Mouse (Mus musculus) heart, embryonic 16.5 days (tissue): ENCODE measurements around the gene Nectin2. TPM values are rescaled to one million over a fixed set of nuclear protein-coding genes. Genes with fewer than 3 reads are reported as not detected.

ENCODE experiments used
- ATAC-seq: fragments of 200-750 bp; cut with Nextera tagmentation; replicated peaks from 2 replicates; pipeline ENCODE4 v1.8.0; 2017; ENCODE audit warnings: moderate number of reproducible peaks; ENCODE audit not compliant: insufficient read depth, low FRiP score; ENCODE audit errors: extremely low read depth
- H3K27ac ChIP-seq: fragments of 300-500 bp; sonication (generic); 2 replicates; pipeline ENCODE4 v1.5.1; 2014; ENCODE audit warnings: mild to moderate bottlenecking, low read length, control low read depth, moderate library complexity
- H3K27me3 ChIP-seq: fragments of 300-500 bp; sonication (generic); 2 replicates; pipeline ENCODE4 v1.6.1; 2014; ENCODE audit warnings: low read length, mixed read lengths; ENCODE audit not compliant: control insufficient read depth, insufficient read depth
- H3K36me3 ChIP-seq: fragments of 300-500 bp; sonication (generic); 2 replicates; pipeline ENCODE4 v1.6.1; 2014; ENCODE audit not compliant: control insufficient read depth, insufficient read depth
- H3K4me1 ChIP-seq: fragments of 300-500 bp; sonication (generic); 2 replicates; pipeline ENCODE4 v1.6.1; 2014; ENCODE audit warnings: low read length, mixed read lengths; ENCODE audit not compliant: control insufficient read depth, insufficient read depth
- H3K4me2 ChIP-seq: fragments of 300-500 bp; sonication (generic); 2 replicates; pipeline ENCODE4 v1.6.1; 2014; ENCODE audit warnings: low read depth, mild to moderate bottlenecking, control low read depth, low read length
- H3K4me3 ChIP-seq: fragments of 300-500 bp; sonication (generic); 2 replicates; pipeline ENCODE4 v1.5.1; 2014; ENCODE audit warnings: mild to moderate bottlenecking, control low read depth, low read length
- H3K9ac ChIP-seq: fragments of 300-500 bp; sonication (generic); 2 replicates; pipeline ENCODE4 v1.6.1; 2014; ENCODE audit warnings: low read length, control low read depth
- H3K9me3 ChIP-seq: fragments of 300-500 bp; sonication (generic); replicated peaks from 2 replicates; pipeline ENCODE4 v1.6.1; 2016; ENCODE audit warnings: low read length; ENCODE audit not compliant: control insufficient read depth
- WGBS: fragments of 180-500 bp; shearing (Covaris S2); extraction: QIAGEN DNeasy Blood & Tissue Kit; methylation state at CpG from one replicate; pipeline ENCODE4 v1.1.7; 2014; 5-methylcytosine and 5-hydroxymethylcytosine counted together
- polyA plus RNA-seq: library from polyadenylated mRNA; unstranded; fragments of >200 nt; fragmentation: Nextera tagmentation; extraction: Ambion mirVana; gene quantifications from 2 replicates; pipeline ENCODE4 v1.2.1, GENCODE M21; 2015

The Nectin2 gene
- polyA plus RNA-seq, 1 experiment from 2014 or later, result 63.5 TPM

DNA sequence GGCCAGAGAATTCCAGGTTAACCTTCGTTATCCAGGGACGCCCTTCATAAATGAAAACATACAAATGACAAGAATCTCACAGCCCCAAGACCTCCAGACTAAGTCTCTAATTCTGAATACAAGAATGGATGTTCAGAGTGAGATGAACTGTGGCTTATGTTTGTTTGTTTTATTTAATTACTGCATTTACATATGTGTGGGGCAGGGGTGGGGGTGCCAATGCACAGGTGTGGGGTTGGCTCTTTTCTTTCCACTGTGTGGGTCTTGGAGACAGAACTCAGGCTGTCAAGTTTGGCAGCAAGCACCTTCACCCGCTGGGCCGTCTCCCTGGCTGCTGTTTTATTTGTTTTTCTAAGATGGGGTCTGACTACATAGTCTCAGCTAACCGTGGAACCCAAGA, 7.8 kb downstream of the Nectin2 start:
- H3K4me3 ChIP-seq, result no peak overlapping the region
- H3K27ac ChIP-seq, result no peak overlapping the region
- H3K4me1 ChIP-seq, result peaks cover 41% of the 10 kb centered on the region
- H3K4me2 ChIP-seq, result no peak overlapping the region
- H3K9ac ChIP-seq, result no peak overlapping the region
- 52% methylated on average over 5 of the region's 5 CpGs for WGBS
- H3K27me3 ChIP-seq, result no peaks in the 10 kb centered on the region
- H3K36me3 ChIP-seq, result peaks cover 14% of the 10 kb centered on the region
- no peaks in the 10 kb centered on the region for H3K9me3 ChIP-seq
- ATAC-seq, result no peak

DNA sequence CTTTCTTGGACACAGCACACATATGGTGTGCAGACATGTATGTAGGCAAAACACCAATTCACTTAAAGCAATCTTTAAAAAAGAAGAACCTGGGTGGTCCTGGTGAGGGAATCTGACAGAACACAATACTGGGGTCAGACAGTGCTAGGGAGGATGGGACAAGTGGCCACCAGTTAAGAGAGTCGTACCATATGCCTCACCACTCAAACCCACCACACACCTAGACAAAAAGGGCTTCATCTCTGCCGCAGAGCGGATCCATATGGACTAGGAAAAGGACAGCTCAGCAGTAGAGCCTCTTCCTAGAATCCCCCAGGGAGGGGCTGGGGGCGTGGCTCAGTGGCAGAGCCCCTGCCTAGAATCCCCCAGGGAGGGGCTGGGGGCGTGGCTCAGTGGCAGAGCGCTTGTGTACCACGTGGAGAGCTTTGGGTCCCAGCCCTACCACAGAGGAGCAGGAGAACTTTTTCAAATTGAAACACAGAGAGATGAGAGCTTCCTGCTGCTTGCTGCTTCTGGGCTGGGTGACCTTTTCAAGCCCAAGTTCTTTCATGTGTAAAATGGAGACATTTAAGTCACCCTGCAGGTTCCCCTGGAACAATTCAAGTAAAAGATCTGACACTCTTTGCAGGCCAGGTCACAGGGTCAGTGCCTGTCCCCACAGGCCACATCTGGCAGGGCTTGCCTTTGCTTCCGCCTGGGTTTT, 8.8 kb downstream of the Nectin2 start:
- Histone ChIP-seq H3K36me3 (peaks cover 20% of the 10 kb centered on the region), H3K9me3 (no peaks in the 10 kb centered on the region), H3K9ac (no peak overlapping the region), H3K4me3 (no peak overlapping the region), H3K4me2 (no peak overlapping the region), H3K27ac (peak overlapping the region; percentile 38), H3K27me3 (no peaks in the 10 kb centered on the region), H3K4me1 (peaks cover 31% of the 10 kb centered on the region)
- ATAC-seq, result no peak
- WGBS, result 34% methylated on average over 8 of the region's 8 CpGs

DNA sequence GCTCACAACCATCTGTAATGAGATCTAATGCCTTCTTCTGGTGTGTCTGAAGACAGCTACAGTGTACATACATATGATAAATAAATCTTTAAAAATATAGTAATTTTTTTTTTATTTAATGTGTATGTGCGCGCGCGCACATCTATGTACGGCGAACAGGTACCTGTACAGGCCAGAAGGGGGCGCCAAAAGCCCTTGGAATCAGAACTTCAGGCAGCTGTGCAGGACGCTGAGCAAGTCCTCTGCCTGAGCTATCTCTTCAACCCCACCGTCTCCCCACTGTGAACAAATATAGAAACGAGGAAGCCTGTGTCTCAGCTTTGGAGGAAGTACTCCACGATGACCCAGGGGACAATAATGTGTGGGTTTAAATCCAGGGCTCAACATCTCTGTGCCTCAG, 10.0 kb downstream of the Nectin2 start:
- Histone ChIP-seq H3K36me3 (peaks cover 24% of the 10 kb centered on the region), H3K4me2 (no peak overlapping the region), H3K27me3 (no peaks in the 10 kb centered on the region), H3K9ac (no peak overlapping the region), H3K27ac (no peak overlapping the region), H3K4me3 (no peak overlapping the region), H3K9me3 (no peaks in the 10 kb centered on the region), H3K4me1 (peaks cover 23% of the 10 kb centered on the region)
- 78% methylated on average over 11 of the region's 11 CpGs for WGBS
- ATAC-seq, result no peak

DNA sequence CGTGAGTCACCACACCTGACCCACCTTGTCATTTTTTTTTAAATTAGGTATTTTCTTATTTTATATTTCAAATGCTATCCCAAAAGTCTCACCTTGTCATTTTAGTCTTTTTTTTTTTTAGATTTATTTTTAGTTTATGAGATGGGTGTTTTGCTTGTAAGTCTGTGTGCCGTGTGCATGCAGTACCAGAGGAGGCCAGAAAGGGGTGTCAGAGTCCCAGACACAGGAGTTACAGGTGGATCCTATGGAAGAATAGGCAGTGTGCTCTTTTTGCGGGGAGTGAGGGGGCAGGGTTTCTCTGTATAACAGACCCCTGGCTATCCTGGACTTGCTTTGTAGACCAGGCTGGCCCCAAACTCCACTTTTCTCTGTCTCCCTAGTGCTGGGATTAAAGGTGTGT, 11.5 kb downstream of the Nectin2 start:
- H3K4me3 ChIP-seq, result no peak overlapping the region
- H3K9me3 ChIP-seq, result no peaks in the 10 kb centered on the region
- WGBS, result 91% methylated on average over 3 of the region's 3 CpGs
- H3K9ac ChIP-seq, result no peak overlapping the region
- H3K4me1 ChIP-seq, result peaks cover 11% of the 10 kb centered on the region
- no peaks in the 10 kb centered on the region for H3K27me3 ChIP-seq
- no peak overlapping the region for H3K4me2 ChIP-seq
- peaks cover 27% of the 10 kb centered on the region for H3K36me3 ChIP-seq
- no peak for ATAC-seq
- no peak overlapping the region for H3K27ac ChIP-seq

DNA sequence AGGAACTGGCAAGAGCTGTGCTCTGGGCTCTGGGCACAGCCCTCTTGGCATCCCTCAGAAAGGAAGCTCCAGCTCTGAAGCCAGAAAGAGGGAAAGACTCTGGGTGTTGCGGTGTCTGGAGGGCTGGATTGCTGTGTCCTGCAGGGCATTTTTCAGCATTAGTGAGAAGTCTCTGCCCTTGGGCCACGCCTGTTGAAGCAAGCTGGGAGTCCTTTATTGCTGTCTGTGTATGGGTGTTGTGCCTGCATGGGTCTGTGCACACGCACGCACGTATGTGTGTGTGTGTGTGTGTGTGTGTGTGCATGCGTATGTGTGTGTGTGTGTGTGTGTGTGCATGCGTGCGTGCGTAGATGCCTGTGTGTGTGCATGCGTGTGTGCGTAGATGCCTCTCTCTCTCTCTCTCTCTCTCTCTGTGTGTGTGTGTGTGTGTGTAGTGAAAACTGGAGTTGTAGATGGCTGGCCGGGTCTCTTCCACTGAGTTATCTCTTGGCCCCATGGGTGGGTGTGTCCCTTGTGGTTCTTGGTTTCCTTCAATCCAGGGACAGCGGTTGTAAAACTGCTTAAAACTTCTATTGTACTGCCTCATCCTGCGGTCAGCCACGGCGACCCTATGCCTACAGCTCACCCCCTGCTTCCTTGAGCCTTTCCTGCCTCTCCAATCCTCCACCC, 13.8 kb downstream of the Nectin2 start:
- H3K9ac ChIP-seq, result no peak overlapping the region
- H3K9me3 ChIP-seq, result no peaks in the 10 kb centered on the region
- H3K4me3 ChIP-seq, result no peak overlapping the region
- WGBS, result 83% methylated on average over 16 of the region's 16 CpGs
- no peak for ATAC-seq
- no peak overlapping the region for H3K27ac ChIP-seq
- peaks cover 36% of the 10 kb centered on the region for H3K36me3 ChIP-seq
- H3K4me2 ChIP-seq, result no peak overlapping the region
- H3K27me3 ChIP-seq, result no peaks in the 10 kb centered on the region
- peaks cover 5% of the 10 kb centered on the region for H3K4me1 ChIP-seq

DNA sequence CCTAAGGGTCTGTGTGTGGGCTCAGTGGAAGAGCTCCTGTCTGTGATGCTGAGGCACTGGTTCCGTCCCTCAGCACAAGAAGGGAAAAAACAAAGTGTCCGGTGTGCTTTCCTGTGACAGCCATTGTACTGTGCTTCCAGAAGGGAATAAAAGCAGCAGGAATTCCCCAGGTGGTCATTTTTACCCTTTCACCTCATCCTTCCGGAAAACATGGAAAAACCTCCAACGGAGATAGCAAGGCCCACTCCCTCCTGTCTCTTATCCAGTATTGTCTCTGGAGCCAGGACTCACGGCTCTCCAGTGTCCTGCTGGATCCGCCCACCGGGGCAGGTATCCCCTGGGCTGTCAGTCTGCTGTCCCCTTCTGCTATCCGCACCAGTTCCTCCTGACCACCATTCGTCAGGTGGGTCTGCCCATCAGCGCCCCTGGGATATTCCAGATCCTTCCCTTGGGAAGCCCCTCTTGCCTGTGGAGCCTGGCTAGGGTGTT, 16.1 kb downstream of the Nectin2 start:
- Histone ChIP-seq H3K9me3 (no peaks in the 10 kb centered on the region), H3K27me3 (no peaks in the 10 kb centered on the region), H3K36me3 (peaks cover 51% of the 10 kb centered on the region), H3K4me3 (no peak overlapping the region), H3K27ac (no peak overlapping the region), H3K4me2 (no peak overlapping the region), H3K4me1 (no peaks in the 10 kb centered on the region), H3K9ac (no peak overlapping the region)
- ATAC-seq, result no peak
- 69% methylated on average over 10 of the region's 10 CpGs for WGBS

DNA sequence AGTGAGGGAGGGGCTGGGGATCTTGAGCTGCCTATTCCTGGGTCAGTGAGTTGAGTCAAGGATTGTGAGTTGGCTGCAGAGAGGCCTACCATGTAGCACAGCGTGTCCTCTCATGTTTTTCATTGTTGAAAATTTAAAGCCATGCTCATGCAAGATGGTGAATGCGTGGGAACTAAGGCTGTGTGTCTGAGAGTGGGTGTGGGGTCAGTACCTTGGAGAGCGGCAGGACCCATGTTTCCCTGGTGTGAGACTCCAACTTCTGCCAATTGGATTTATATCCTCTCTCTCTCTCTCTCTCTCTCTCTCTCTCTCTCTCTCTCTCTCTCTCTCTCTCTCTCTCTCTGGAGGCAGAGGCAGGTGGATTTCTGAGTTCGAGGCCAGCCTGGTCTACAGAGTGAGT, 23.7 kb downstream of the Nectin2 start:
- Histone ChIP-seq H3K4me3 (no peak overlapping the region), H3K9me3 (no peaks in the 10 kb centered on the region; the same call in 1 of the 2 replicates), H3K4me1 (no peaks in the 10 kb centered on the region), H3K36me3 (peaks cover 60% of the 10 kb centered on the region), H3K4me2 (no peak overlapping the region), H3K27ac (no peak overlapping the region), H3K9ac (no peak overlapping the region), H3K27me3 (no peaks in the 10 kb centered on the region)
- ATAC-seq, result no peak
- 90% methylated on average over 4 of the region's 4 CpGs for WGBS

DNA sequence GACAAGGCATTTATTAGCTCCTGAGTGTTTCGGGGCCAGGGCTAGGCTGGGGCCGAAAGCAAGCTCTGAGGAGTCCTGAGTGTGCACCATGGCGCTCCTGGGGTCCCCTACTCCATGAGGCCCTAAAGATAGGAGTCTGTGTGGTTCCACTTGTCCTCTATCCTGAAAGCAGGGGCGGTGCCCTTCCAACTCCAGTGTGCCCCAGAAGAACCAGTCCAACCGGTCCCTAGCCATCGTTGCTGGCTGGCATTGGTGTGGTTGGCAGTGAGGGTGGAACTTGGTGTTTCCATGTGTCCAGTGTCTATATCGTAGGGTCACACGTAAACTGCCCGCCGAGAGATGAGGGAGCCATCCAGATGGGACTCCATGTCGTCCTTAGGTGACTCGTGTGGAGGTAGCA, 26.1 kb downstream of the Nectin2 start:
- H3K36me3 ChIP-seq, result peaks cover 52% of the 10 kb centered on the region
- H3K27ac ChIP-seq, result 0 out of 2 replicates have a peak overlapping the region, but pooled peaks have one; percentile 24
- WGBS, result 91% methylated on average over 12 of the region's 12 CpGs
- H3K9ac ChIP-seq, result no peak overlapping the region
- H3K4me3 ChIP-seq, result no peak overlapping the region
- H3K4me1 ChIP-seq, result no peaks in the 10 kb centered on the region
- peaks cover 10% of the 10 kb centered on the region for H3K9me3 ChIP-seq
- no peaks in the 10 kb centered on the region for H3K27me3 ChIP-seq
- H3K4me2 ChIP-seq, result no peak overlapping the region
- no peak for ATAC-seq

DNA sequence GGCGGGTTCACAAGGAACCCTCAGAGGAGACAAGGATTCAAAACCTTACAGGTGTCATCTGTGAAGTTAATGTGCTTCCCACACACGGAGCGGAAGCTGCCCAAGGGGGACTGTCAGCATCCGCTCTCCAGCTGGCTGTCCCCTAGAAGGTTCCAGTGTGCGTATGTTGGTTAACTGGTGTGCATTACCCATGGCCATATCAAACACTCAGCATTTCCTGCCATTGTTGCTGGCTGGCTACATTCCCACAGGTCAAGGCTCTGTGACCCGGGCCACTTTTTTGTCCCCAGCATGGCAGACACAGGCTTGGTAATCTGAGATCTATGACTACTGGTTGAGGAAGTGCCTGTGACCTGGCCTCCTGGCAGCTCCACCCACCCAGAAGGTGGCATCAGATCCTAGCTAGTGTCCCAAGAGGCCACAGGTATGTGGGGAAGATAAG, 27.5 kb downstream of the Nectin2 start:
- Histone ChIP-seq H3K27me3 (no peaks in the 10 kb centered on the region), H3K4me3 (no peak overlapping the region), H3K4me1 (no peaks in the 10 kb centered on the region), H3K27ac (peak overlapping the region; percentile 73), H3K9ac (no peak overlapping the region), H3K4me2 (no peak overlapping the region), H3K9me3 (peaks cover 10% of the 10 kb centered on the region), H3K36me3 (peaks cover 44% of the 10 kb centered on the region)
- 69% methylated on average over 6 of the region's 6 CpGs for WGBS
- ATAC-seq, result peak; percentile 70
